Mouse (Mus musculus) liver, postnatal 0 days (tissue): ENCODE data around the gene Ankrd44.

ENCODE experiments used
- CTCF ChIP-seq: sonication (generic); IDR thresholded peaks from 2 replicates; pipeline ENCODE4 v1.5.1; 2016; ENCODE audit warnings: antibody characterized with exemption, low read depth
- EP300 ChIP-seq: IDR thresholded peaks from 2 replicates; pipeline ENCODE4 v1.6.1; 2016; ENCODE audit warnings: antibody characterized with exemption, low read depth, mild to moderate bottlenecking

GRCm38 (mm10) chr1:54887873-54888272 lies 38.3 kb downstream of the Ankrd44 start:
- no peak for TF ChIP-seq CTCF
- no peak for TF ChIP-seq EP300
